Mouse (Mus musculus) urinary bladder, postnatal 10 days (tissue): ENCODE results near the gene Tm6sf2.

ENCODE experiments used
- DNase-seq: peaks from one replicate; pipeline ENCODE4 v3.0.0; 2022; ENCODE audit warnings: low spot score

Gene Tm6sf2

DNA sequence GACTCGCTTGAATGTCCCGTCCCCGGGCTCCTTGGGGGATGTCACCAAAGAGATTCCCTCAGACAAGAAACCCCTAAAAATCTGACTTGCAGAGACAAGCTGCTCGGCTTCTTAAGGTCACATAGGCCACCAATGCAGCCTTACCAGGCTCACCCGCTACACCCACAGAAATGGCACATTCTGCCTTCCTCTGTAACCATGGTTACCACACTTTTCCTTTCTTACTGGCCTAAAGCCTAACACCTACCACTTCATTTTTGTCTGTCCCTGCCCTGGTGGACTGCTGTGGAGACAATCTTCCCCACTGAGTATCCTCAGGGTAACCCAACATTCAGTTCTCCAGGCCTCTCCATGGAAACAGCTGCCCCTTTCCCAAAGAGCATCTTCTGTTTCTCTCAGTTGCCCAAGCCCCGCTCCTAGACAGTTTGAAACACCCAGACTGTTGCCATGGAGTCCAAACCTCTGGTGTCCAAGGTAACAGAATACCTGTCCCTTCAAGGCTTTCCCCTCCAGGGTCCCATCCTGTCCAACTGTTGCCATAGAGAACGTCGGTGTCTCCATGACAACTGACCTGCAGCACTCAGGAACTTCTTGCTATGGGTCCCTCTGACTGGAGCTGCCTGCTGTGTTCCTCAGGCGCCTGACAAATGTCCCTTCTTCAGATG, 16.7 kb downstream of the Tm6sf2 start:
- no peak for DNase-seq

DNA sequence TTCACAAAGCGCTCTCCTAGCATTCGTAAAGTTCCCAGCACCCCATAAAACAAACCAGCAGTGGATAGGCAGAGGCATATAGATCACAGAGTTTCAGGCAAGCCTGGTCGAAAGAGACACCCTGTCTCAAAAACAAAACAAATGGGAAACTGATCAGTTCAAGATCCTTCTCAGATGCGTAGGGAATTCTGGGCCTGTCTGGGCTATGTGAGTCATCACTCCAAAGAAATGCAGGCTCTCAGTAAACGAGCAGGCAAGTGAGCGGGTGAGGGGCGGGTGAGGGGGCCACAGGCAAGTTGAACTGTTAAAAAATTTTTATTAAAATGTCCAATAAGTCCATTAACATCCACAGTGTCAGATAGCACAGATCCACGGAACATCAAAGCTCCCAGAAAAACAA, 20.1 kb downstream of the Tm6sf2 start:
- no peak for DNase-seq

DNA sequence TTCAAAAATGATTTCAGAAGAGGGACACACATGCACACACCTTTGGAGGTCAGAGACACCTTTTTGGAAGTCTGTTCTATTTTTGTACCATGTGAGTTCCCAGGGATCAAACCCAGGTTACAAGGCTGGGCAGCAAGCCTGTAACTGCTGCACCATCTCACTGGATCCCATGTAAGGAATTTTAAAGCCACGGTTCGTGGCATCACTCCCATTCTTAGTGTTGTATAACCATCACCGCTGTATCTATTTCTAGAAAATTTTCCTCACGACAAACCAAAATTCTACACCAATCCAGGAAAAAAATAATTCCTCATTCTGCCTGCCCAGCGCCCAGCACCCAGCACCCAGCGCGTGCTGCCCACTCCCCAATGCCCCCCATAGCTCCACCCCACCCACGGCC, 26.6 kb downstream of the Tm6sf2 start:
- no peak for DNase-seq

DNA sequence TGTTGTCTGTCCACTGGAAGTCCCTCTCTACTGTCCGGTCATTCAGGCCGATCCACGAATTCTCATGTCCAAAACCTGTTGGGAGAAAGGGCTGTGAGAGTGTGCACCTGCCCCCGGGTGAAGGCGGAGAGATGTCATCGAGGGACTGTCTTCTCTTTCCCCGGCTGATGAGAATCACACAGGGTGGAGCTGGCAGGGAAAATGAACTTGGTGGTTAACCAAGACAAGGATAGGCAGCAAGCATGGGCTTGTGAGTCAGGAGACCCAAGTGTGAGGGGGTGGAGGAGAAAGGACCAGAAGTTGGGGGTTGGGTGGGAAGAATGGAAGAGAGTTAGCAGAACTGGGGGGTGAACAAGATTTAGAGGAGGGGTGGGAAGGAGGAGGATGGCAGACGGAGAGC, 27.5 kb downstream of the Tm6sf2 start:
- no peak for DNase-seq

DNA sequence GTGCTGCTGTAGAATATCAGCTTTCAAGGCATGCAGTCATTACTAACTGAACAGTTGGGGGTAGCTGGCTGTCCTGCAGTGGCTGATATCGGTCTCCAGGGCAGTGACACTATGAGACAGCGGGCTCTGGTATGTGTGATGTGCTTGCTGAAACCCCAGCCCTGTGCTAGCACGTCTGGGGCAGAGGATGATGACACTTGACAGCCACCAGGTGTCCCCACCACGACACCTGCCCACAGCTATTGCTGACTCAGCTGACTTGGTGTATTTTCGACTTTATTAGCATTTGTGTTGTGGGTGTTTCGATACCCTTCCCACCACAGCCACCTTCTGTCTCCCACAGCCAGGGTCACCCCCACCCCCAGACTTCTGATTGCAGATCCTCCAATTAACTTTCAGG, 31.8 kb downstream of the Tm6sf2 start:
- no peak for DNase-seq

DNA sequence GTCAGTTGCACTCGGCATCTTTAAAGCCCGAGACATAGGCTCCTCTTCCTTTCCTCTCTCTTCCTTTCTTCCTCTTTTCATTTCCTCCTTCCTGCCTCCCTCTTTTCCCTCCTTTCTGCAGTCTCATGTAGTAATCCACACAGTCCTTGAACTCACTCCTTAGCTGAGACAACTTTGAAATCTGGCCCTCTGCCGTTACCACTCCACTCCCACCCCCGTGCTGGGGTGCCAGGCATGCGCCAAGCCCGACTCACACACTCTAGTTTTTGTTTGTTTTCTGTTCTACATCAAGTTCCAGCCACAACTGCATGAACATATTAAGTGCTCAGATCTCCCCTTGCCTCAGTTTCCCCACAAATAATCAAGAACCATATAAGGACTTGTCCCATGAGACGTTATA, 32.2 kb downstream of the Tm6sf2 start:
- no peak for DNase-seq

DNA sequence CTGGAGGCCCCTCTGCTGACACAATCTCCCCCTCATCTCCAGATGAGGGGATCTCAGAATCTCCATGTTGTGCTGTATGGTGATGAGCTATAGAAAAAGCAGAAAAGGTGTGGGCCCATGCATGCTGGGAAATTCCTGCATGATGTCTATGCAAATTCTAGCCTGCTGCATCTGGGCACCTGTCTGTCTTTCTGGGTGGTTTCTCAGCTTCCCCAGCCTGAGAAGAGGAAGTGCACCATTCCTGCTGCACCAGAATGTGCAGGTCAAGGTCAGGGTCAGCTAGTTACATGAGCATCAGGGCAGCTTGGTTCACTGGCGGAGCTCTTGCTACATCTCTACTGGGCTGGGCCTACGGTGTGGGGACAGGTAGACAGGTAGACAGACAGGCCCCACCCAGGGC, 37.7 kb downstream of the Tm6sf2 start:
- no peak for DNase-seq

DNA sequence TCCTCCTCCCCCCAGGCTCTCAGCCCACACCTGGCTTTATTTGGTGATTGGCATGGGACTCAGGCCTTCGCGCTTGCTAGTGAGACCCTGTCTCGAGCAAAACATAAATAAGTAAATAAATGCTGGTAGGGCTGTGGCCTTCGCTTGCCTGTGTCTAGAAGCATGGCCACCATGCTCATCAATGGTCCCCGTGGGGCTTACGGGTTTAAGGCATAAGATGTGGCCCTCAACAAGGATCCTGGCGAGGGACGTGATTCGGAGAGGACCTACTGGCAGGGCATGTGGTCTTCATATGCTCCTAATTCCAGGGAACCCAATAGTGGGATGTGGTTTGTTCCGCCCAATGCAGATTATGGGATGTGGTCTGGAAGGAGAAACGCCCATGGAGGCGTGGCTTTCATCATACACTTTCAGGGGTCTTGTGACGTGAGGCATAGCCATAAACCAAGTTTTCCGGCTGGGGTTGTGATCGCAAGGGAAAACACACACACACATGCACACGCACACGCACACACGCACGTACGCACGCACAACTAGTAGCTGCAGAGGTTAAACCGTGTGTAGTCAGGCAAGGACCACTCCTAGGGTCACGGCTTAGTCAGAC, 38.6 kb downstream of the Tm6sf2 start:
- DNase-seq, result no peak

DNA sequence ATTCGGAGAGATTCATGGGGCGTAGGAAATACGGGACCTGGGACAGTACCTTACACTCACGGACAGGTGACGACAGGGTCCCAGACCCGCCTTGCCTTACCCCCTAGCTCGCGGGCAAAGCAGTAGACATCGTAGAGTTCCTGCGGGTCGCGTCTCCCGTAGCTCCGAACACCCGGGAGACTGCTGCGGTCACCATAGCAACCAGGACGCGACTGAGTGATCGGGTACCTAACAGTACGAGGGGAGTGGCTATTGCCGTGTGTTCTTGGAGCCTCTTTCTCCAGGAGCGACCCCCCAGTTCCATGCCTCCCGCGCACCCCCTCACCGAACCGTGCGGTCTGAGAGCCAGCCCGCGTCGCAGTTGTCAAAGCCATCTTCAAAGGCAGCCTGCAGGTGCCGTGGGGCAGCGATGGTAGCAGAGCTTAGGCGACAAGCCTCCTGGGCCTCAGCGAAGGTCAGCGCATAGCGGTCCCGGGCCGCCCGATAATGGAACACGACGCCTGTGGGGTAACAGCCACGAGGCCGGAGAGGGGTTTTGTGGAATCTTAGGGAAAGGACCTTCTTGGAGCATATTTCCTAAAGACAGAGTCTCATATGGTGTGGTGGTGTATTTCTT, 39.8 kb downstream of the Tm6sf2 start:
- no peak for DNase-seq

DNA sequence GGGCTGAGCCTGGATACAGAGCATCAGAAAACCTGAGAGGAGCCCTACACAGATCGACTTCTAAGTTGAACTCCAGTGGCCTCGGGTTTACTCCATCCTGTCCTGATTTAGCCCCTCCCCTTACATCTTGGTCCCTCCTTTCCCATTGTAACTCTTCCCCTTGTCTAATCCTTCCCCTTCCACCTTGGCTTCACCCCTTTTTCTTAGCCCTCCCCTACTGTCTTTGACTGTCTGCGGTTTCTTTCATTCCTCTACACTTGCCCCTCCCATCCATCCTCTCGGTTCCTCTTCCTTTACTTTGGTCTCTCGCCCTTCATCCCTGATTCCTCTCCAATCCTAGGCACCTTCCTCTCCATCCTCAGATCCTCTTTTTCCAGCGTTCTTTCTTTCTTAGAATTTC, 41.8 kb downstream of the Tm6sf2 start:
- DNase-seq, result no peak

DNA sequence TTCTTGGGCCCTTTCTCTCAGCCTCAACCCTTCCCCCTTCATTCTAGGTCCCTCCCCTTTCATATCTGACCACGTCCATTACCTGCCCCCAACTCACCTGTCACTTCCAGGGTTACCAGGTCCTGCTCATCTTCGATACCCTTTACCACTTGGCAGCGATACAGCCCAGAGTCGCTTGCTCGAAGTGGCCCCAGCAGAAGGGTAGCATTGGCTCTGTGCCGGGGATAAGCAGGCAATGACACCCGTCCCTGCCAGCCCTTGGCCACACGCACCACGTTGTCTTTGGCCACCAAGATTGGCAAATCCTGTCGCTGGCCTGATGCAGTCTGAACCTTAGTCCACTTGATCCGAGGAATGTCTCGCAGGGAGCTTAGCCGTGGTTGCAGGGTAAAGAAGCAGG, 42.2 kb downstream of the Tm6sf2 start:
- DNase-seq, result no peak

DNA sequence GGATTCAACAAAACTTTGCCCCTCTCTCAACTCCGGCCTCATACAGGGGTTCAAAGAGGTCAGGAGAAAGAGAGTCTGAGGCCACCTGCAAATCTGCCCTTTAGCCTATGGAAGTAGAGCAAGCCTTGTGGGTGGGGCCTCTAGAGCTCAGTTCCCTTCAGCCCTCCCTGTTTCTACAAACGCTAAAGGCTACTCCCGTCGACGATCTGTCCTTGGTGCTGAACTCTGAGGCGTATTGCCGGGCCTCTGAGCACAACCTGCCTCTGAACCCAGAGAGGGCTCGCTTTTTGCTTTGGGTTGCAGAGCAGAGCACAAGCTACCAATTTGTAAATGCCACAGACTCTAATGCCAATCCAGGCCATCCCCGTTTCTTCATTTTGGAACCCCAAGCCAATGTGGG, 44.9 kb downstream of the Tm6sf2 start:
- DNase-seq, result no peak

DNA sequence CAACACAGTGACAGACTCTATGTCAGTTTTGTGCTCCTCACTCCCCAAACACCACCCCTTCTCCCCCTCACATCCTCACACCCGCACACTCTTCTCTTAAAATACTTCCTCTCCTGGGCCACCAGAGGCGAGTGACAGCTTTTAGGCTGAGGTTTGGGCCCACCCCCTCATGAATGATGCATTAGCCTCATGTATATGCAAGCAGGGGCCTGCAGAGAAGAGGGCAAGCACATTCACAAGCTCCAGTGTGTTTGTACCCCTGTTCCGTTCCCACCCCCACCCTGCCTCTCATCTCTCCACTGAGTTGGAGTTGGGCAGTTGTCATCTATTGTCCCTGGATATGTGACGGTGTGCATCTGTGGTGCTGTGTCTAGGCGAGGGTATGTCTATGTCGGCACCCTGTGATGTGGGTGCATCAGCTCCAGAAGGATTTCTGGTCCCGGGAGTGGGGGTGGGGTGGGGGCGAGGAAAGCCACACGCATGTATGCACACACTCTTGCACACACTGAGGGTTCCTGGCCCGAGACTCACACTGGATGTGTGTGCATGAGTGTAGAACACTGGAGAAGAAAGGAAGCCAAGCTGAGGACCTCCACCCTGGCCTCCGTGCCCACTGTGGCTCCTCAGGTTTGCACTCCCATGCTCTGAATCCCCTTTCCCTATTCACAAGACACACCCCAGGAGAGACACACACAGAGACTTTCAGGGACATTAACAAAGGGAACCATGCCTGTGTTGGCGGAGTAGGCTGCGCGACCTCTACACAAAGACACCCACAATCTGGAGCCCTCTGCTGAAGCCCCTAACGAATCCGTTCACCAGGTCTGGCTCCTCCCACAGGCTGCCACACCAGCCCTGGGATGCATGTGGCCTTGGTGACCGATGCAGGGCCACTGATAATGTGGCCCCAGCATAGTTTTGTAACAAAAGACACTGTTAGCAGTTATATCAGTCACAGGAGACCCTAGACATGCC, 46.3 kb downstream of the Tm6sf2 start:
- DNase-seq, result no peak

DNA sequence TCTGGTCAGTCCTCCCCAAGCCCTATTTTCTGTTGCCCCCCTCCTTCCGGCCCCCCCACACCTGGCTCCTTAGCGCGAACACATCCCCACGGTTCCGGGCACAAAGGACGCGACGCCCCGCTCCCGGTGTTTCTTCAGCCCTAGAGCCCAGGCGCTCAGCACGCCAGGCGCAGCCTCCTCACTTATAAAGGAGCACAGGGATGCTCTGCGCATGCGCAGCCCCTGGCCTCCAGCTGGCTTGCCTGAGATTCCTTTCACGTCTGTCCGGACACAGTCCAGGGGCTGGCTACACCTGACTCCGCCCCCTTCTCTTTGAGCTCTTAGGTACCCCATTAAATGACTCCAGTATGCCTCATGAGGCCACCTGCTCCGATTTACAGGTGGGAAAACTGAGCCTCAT, 47.9 kb downstream of the Tm6sf2 start, which contains the start of gene Ncan:
Gene Ncan, minus strand, starts transcription at position 207 of the 400 bp plus-strand sequence.
- no peak for DNase-seq

DNA sequence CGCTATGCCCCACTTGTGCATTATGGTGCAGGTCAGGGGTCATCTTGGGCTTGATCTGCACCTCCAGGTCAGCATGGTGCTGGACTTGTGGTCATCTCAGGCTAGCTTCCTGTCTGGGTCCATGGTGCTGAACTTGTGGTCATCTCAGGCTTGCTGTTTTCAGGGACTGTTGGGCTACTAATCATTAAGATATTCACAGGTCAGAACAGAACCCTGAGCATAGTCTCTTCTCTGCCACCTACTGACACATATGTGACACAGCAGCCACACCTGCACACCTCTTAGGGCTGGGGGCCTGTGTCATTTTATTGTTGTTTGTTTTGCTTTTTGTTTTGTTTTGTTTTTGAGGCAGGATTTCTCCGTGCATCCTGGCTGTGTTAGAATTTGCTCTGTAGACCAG, 50.1 kb downstream of the Tm6sf2 start:
- no peak for DNase-seq

DNA sequence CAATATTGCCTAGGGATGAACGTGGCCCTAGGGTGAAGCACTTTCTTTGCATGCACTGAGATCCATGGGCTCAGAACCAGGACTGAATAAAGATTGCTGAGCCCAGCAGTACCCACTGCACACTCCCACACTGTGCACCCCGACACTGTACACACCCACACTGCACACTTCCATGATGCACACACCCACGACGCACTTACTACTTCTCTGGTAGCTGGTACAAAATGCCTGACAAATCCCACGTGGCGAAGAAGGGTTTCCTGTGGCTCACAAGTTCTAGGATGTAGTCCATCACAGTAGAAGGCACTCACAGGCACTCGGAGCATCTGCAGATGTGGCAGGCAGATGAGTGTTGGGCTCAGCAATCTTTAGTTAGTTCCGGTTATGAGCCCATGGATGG, 52.3 kb downstream of the Tm6sf2 start:
- no peak for DNase-seq

DNA sequence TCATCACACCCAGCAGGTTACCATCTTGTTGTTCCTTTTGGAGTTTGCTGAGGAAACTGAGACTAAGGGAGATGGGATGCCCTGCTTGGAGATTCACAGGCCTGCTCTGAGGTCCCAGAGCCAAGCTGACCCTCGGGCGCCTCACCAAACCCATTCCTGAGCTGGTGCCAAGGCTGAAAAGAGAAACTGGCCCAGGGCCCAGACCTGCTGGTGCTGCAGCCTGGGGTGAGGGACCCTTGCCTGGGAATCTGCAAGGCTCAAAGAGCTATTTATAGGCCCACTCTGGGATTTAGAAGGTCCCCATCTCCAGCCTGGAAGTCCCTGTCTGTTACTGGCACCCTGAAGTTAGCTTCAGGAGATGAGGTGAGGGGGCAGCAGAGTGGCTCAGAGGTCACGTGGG, 55.7 kb downstream of the Tm6sf2 start:
- no peak for DNase-seq

DNA sequence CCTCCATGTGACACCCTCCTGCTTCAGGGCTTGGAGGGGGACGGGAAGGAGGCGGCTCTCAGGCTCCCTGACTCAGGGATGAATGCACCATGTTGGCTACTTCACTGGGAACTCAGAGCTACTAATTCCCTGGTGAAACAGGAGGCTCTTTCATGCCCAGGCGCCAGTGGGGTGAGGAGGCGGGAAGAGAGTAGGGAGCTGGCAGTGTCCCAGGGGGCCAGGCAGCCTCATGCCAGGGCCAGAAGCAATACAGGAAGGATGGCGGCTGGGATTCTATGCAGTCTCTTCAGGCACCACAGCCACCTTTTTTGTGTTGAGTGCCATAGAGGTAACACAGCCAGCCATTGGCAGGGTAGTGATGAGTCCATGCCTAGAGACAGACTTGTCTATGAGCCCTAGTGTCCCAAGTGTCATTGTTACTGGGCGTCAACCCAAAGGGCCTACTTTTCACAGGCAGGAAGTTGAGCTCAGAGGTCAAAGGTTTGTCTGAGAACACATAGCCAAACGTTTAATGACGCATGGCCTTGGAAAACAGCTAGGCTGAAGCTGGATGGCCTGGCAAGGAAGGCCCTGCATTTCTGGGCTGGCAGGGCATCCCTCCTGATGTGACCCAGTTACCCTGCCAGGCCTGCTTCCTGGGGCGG, 56.7 kb downstream of the Tm6sf2 start:
- DNase-seq, result no peak
